Mouse (Mus musculus) forebrain, embryonic 14.5 days (tissue): Measurements from ENCODE around the gene Ccna1. TPM values are rescaled to one million over a fixed set of nuclear protein-coding genes. Genes with fewer than 3 reads are reported as not detected.

ENCODE experiments used
- ATAC-seq: fragments of 200-750 bp; cut with Nextera tagmentation; 2 replicates; pipeline ENCODE4 v1.8.0; 2017; ENCODE audit warnings: mild to moderate bottlenecking, moderate library complexity
- DNase-seq: peaks from one replicate; pipeline ENCODE4 v3.0.0-alpha.2; 2015; ENCODE audit warnings: low spot score
- H3K27ac ChIP-seq: fragments of 300-500 bp; sonication (generic); 2 replicates; pipeline ENCODE4 v1.5.1; 2014; ENCODE audit warnings: low read depth, mild to moderate bottlenecking, control low read depth, low read length, moderate library complexity
- H3K27me3 ChIP-seq: fragments of 300-500 bp; sonication (generic); replicated peaks from 2 replicates; pipeline ENCODE4 v1.6.1; 2014; ENCODE audit warnings: low read length, control low read depth, mixed read lengths; ENCODE audit not compliant: control insufficient read depth, insufficient read depth
- H3K36me3 ChIP-seq: fragments of 300-500 bp; sonication (generic); 2 replicates; pipeline ENCODE4 v1.6.1; 2014; ENCODE audit warnings: low read length, control low read depth; ENCODE audit not compliant: control insufficient read depth, insufficient read depth
- H3K4me1 ChIP-seq: fragments of 300-500 bp; sonication (generic); 2 replicates; pipeline ENCODE4 v1.6.1; 2014; ENCODE audit warnings: antibody characterized with exemption, low read length, control low read depth; ENCODE audit not compliant: control insufficient read depth, insufficient read depth
- H3K4me2 ChIP-seq: fragments of 300-500 bp; sonication (generic); 2 replicates; pipeline ENCODE4 v1.6.1; 2014; ENCODE audit warnings: mild to moderate bottlenecking, control low read depth, low read length
- H3K4me3 ChIP-seq: fragments of 300-500 bp; sonication (generic); 2 replicates; pipeline ENCODE4 v1.5.1; 2014; ENCODE audit warnings: low read depth, low read length, control low read depth
- H3K9ac ChIP-seq: fragments of 300-500 bp; sonication (generic); 2 replicates; pipeline ENCODE4 v1.6.1; 2014; ENCODE audit warnings: mild to moderate bottlenecking, low read length, control low read depth, moderate library complexity
- H3K9me3 ChIP-seq: fragments of 300-500 bp; sonication (generic); replicated peaks from 2 replicates; pipeline ENCODE4 v1.6.1; 2016; ENCODE audit warnings: low read length, control low read depth, mixed read lengths; ENCODE audit not compliant: control insufficient read depth
- WGBS: fragments of 180-500 bp; shearing (Covaris S2); extraction: QIAGEN DNeasy Blood & Tissue Kit; methylation state at CpG from one replicate; pipeline ENCODE4 v1.1.7; 2014; 5-methylcytosine and 5-hydroxymethylcytosine counted together
- polyA plus RNA-seq: library from polyadenylated mRNA; unstranded; fragments of >200 nt; fragmentation: Nextera tagmentation; extraction: Ambion mirVana; gene quantifications from 2 replicates; pipeline ENCODE4 v1.2.1, GENCODE M21; 2014

The Ccna1 gene
- polyA plus RNA-seq, 1 experiment from 2014 or later = 3.4 TPM

GRCm38 (mm10) chr3:55088843-55089242 lies 33.5 kb upstream of the Ccna1 start:
- no peaks in the 10 kb centered on the region for H3K36me3 ChIP-seq
- 70% methylated on average over 3 of the region's 3 CpGs for WGBS
- no peak overlapping the region for H3K27ac ChIP-seq

GRCm38 (mm10) chr3:55088359-55088758 lies 33.1 kb upstream of the Ccna1 start:
- no peak overlapping the region for H3K4me2 ChIP-seq
- H3K4me1 ChIP-seq = 0 out of 2 replicates have a peak, but pooled peaks cover 2% of the 10 kb centered on the region
- WGBS = 72% methylated on average over 4 of the region's 4 CpGs
- no peak overlapping the region for H3K4me3 ChIP-seq
- no peaks in the 10 kb centered on the region for H3K36me3 ChIP-seq
- DNase-seq (no peak), ATAC-seq (no peak)
- no peak overlapping the region for H3K9ac ChIP-seq
- no peaks in the 10 kb centered on the region for H3K27me3 ChIP-seq
- H3K9me3 ChIP-seq = no peaks in the 10 kb centered on the region
- H3K27ac ChIP-seq = no peak overlapping the region

More at GRCm38 (mm10) chr3:55088843-55089242, 33.5 kb upstream of the Ccna1 start:
- no peak overlapping the region for H3K4me3 ChIP-seq
- ATAC-seq (no peak), DNase-seq (no peak)
- H3K4me1 ChIP-seq = 0 out of 2 replicates have a peak, but pooled peaks cover 2% of the 10 kb centered on the region
- H3K9me3 ChIP-seq = no peaks in the 10 kb centered on the region
- no peak overlapping the region for H3K9ac ChIP-seq
- no peaks in the 10 kb centered on the region for H3K27me3 ChIP-seq
- H3K4me2 ChIP-seq = no peak overlapping the region

- no peak for ATAC-seq
- no peak overlapping the region for H3K4me2 ChIP-seq
- H3K4me3 ChIP-seq = no peak overlapping the region
- H3K9ac ChIP-seq = no peak overlapping the region
- no peaks in the 10 kb centered on the region for H3K9me3 ChIP-seq
- WGBS = 73% methylated on average over 4 of the region's 4 CpGs
- no peaks in the 10 kb centered on the region for H3K27me3 ChIP-seq
- no peak for DNase-seq
- H3K27ac ChIP-seq = no peak overlapping the region
- 0 out of 2 replicates have a peak, but pooled peaks cover 2% of the 10 kb centered on the region for H3K4me1 ChIP-seq
- no peaks in the 10 kb centered on the region for H3K36me3 ChIP-seq
Measured at GRCm38 (mm10) chr3:55087360-55087759, 32.1 kb upstream of the Ccna1 start.

- Histone ChIP-seq H3K4me2 (no peak overlapping the region), H3K27ac (no peak overlapping the region), H3K9ac (no peak overlapping the region), H3K9me3 (no peaks in the 10 kb centered on the region), H3K4me3 (no peak overlapping the region), H3K4me1 (0 out of 2 replicates have a peak, but pooled peaks cover 2% of the 10 kb centered on the region), H3K36me3 (no peaks in the 10 kb centered on the region), H3K27me3 (no peaks in the 10 kb centered on the region)
- no peak for ATAC-seq
- DNase-seq = no peak
- 88% methylated on average over 5 of the region's 5 CpGs for WGBS
Measured at GRCm38 (mm10) chr3:55086948-55087347, 31.6 kb upstream of the Ccna1 start.

- Histone ChIP-seq H3K4me1 (0 out of 2 replicates have a peak, but pooled peaks cover 2% of the 10 kb centered on the region), H3K27ac (no peak overlapping the region), H3K27me3 (no peaks in the 10 kb centered on the region), H3K9me3 (no peaks in the 10 kb centered on the region), H3K4me2 (no peak overlapping the region), H3K36me3 (no peaks in the 10 kb centered on the region), H3K4me3 (no peak overlapping the region), H3K9ac (no peak overlapping the region)
- 50% methylated on average over 3 of the region's 3 CpGs for WGBS
- no peak for ATAC-seq
- DNase-seq = no peak
Measured at GRCm38 (mm10) chr3:55085716-55086115, 30.4 kb upstream of the Ccna1 start.

GRCm38 (mm10) chr3:55084781-55085180 lies 29.5 kb upstream of the Ccna1 start:
- no peak overlapping the region for H3K4me3 ChIP-seq
- H3K36me3 ChIP-seq = no peaks in the 10 kb centered on the region
- H3K4me2 ChIP-seq = no peak overlapping the region
- H3K27ac ChIP-seq = no peak overlapping the region
- ATAC-seq = no peak; the same call in 1 of the 2 replicates
- H3K27me3 ChIP-seq = no peaks in the 10 kb centered on the region
- no peaks in the 10 kb centered on the region for H3K9me3 ChIP-seq
- WGBS = 44% methylated on average over 6 of the region's 6 CpGs
- no peak for DNase-seq
- H3K4me1 ChIP-seq = 0 out of 2 replicates have a peak, but pooled peaks cover 2% of the 10 kb centered on the region
- no peak overlapping the region for H3K9ac ChIP-seq

- no peak overlapping the region for H3K4me2 ChIP-seq
- DNase-seq (peak; percentile 87), ATAC-seq (peak; percentile 84)
- H3K4me1 ChIP-seq = 0 out of 2 replicates have a peak, but pooled peaks cover 2% of the 10 kb centered on the region
- H3K27ac ChIP-seq = no peak overlapping the region
- no peak overlapping the region for H3K4me3 ChIP-seq
- H3K9ac ChIP-seq = no peak overlapping the region
- H3K9me3 ChIP-seq = no peaks in the 10 kb centered on the region
- H3K36me3 ChIP-seq = no peaks in the 10 kb centered on the region
- H3K27me3 ChIP-seq = no peaks in the 10 kb centered on the region
- 13% methylated on average over 6 of the region's 6 CpGs for WGBS
Measured at GRCm38 (mm10) chr3:55080055-55080454, 24.8 kb upstream of the Ccna1 start.

- DNase-seq (no peak), ATAC-seq (peak; percentile 35; the same call in 1 of the 2 replicates)
- Histone ChIP-seq H3K4me2 (no peak overlapping the region), H3K27ac (no peak overlapping the region), H3K9ac (no peak overlapping the region), H3K27me3 (no peaks in the 10 kb centered on the region), H3K4me3 (no peak overlapping the region), H3K9me3 (no peaks in the 10 kb centered on the region), H3K36me3 (no peaks in the 10 kb centered on the region), H3K4me1 (no peaks in the 10 kb centered on the region)
- 71% methylated on average over 8 of the region's 8 CpGs for WGBS
Measured at GRCm38 (mm10) chr3:55079619-55080018, 24.3 kb upstream of the Ccna1 start.

GRCm38 (mm10) chr3:55078233-55078632 lies 22.9 kb upstream of the Ccna1 start:
- Histone ChIP-seq H3K4me1 (no peaks in the 10 kb centered on the region), H3K36me3 (no peaks in the 10 kb centered on the region), H3K4me3 (no peak overlapping the region), H3K9ac (no peak overlapping the region), H3K4me2 (no peak overlapping the region), H3K27me3 (no peaks in the 10 kb centered on the region), H3K9me3 (no peaks in the 10 kb centered on the region), H3K27ac (no peak overlapping the region)
- WGBS = 30% methylated on average over 6 of the region's 6 CpGs
- DNase-seq = no peak
- ATAC-seq = no peak
